Mouse (Mus musculus) bone marrow, adult 2 months (tissue): ENCODE results near the gene Adarb1.

Source experiments
- CTCF ChIP-seq: fragments of 200-500 bp; IDR thresholded peaks from 2 replicates; pipeline ENCODE4 v1.5.1; 2011; ENCODE audit warnings: low read length, control low read depth; ENCODE audit not compliant: control insufficient read depth, insufficient read depth
- POLR2A ChIP-seq: fragments of 200-500 bp; IDR thresholded peaks from 2 replicates; pipeline ENCODE4 v1.6.1; 2011; ENCODE audit warnings: low read depth, mild to moderate bottlenecking, control low read depth, low read length, borderline replicate concordance; ENCODE audit not compliant: control insufficient read depth

GRCm38 (mm10) chr10:77438021-77438420 lies 20.0 kb upstream of the Adarb1 start:
- TF ChIP-seq CTCF = no peak
- TF ChIP-seq POLR2A = no peak
